Mouse (Mus musculus) forebrain, embryonic 15.5 days (tissue): ENCODE measurements around the gene Necab2. TPM values are rescaled to one million over a fixed set of nuclear protein-coding genes. Genes with fewer than 3 reads are reported as not detected.

Source experiments
- ATAC-seq: fragments of 200-750 bp; cut with Nextera tagmentation; replicated peaks from 2 replicates; pipeline ENCODE4 v1.8.0; 2017; ENCODE audit warnings: mild to moderate bottlenecking, moderate TSS enrichment, moderate library complexity
- H3K27ac ChIP-seq: fragments of 300-500 bp; sonication (generic); replicated peaks from 2 replicates; pipeline ENCODE4 v1.5.1; 2015; ENCODE audit warnings: mild to moderate bottlenecking, inconsistent platforms
- H3K27me3 ChIP-seq: fragments of 300-500 bp; sonication (generic); 2 replicates; pipeline ENCODE4 v1.6.1; 2015; ENCODE audit warnings: inconsistent platforms
- H3K36me3 ChIP-seq: fragments of 300-500 bp; sonication (generic); 2 replicates; pipeline ENCODE4 v1.6.1; 2015; ENCODE audit warnings: mild to moderate bottlenecking, inconsistent platforms
- H3K4me1 ChIP-seq: fragments of 300-500 bp; sonication (generic); 2 replicates; pipeline ENCODE4 v1.6.1; 2015; ENCODE audit warnings: inconsistent platforms
- H3K4me2 ChIP-seq: fragments of 300-500 bp; sonication (generic); replicated peaks from 2 replicates; pipeline ENCODE4 v1.6.1; 2015; ENCODE audit warnings: mild to moderate bottlenecking, inconsistent platforms
- H3K4me3 ChIP-seq: fragments of 300-500 bp; sonication (generic); 2 replicates; pipeline ENCODE4 v1.5.1; 2015; ENCODE audit warnings: mild to moderate bottlenecking, inconsistent platforms
- H3K9ac ChIP-seq: fragments of 300-500 bp; sonication (generic); replicated peaks from 2 replicates; pipeline ENCODE4 v1.6.1; 2015; ENCODE audit warnings: mild to moderate bottlenecking, inconsistent platforms
- H3K9me3 ChIP-seq: fragments of 300-500 bp; sonication (generic); 2 replicates; pipeline ENCODE4 v1.6.1; 2016; ENCODE audit warnings: inconsistent platforms
- WGBS: fragments of 180-500 bp; shearing (Covaris S2); methylation state at CpG from one replicate; pipeline ENCODE4 v1.1.7; 2015; ENCODE audit warnings: mixed read lengths; 5-methylcytosine and 5-hydroxymethylcytosine counted together
- polyA plus RNA-seq: library from polyadenylated mRNA; unstranded; fragments of >200 nt; fragmentation: Nextera tagmentation; extraction: Ambion mirVana; gene quantifications from 2 replicates; pipeline ENCODE4 v1.2.1, GENCODE M21; 2015

The Necab2 gene
- polyA plus RNA-seq, 1 experiment from 2014 or later = 15.7 TPM

GRCm38 (mm10) chr8:119463709-119464108, 17.2 kb downstream of the Necab2 start:
- Histone ChIP-seq H3K27me3 (peaks cover 7% of the 10 kb centered on the region; the same call in 1 of the 2 replicates), H3K4me2 (no peak overlapping the region), H3K4me3 (no peak overlapping the region), H3K9ac (no peak overlapping the region), H3K36me3 (no peaks in the 10 kb centered on the region), H3K27ac (no peak overlapping the region), H3K4me1 (peaks cover 54% of the 10 kb centered on the region), H3K9me3 (no peaks in the 10 kb centered on the region)
- 36% methylated on average over 7 of the region's 7 CpGs for WGBS
- no peak for ATAC-seq

GRCm38 (mm10) chr8:119466105-119466504, 19.6 kb downstream of the Necab2 start:
- peak; percentile 26; the same call in 1 of the 2 replicates for ATAC-seq
- WGBS = 2% methylated on average over 18 of the region's 18 CpGs
- H3K27ac ChIP-seq = 0 out of 2 replicates have a peak overlapping the region, but pooled peaks have one; percentile 0

GRCm38 (mm10) chr8:119466794-119467193, 20.3 kb downstream of the Necab2 start:
- 65% methylated on average over 10 of the region's 10 CpGs for WGBS
- 0 out of 2 replicates have a peak overlapping the region, but pooled peaks have one; percentile 0 for H3K27ac ChIP-seq
- H3K4me1 ChIP-seq = peaks cover 32% of the 10 kb centered on the region
- H3K27me3 ChIP-seq = peaks cover 7% of the 10 kb centered on the region; the same call in 1 of the 2 replicates
- ATAC-seq = no peak
- H3K4me3 ChIP-seq = no peak overlapping the region
- H3K36me3 ChIP-seq = no peaks in the 10 kb centered on the region
- H3K9me3 ChIP-seq = no peaks in the 10 kb centered on the region
- no peak overlapping the region for H3K9ac ChIP-seq
- H3K4me2 ChIP-seq = no peak overlapping the region

More at GRCm38 (mm10) chr8:119466105-119466504, 19.6 kb downstream of the Necab2 start:
- H3K36me3 ChIP-seq = no peaks in the 10 kb centered on the region
- H3K9ac ChIP-seq = no peak overlapping the region
- H3K27me3 ChIP-seq = peaks cover 7% of the 10 kb centered on the region; the same call in 1 of the 2 replicates
- no peaks in the 10 kb centered on the region for H3K9me3 ChIP-seq
- H3K4me1 ChIP-seq = peaks cover 39% of the 10 kb centered on the region
- H3K4me3 ChIP-seq = no peak overlapping the region
- peak overlapping the region; percentile 25 for H3K4me2 ChIP-seq

GRCm38 (mm10) chr8:119468091-119468490, 21.6 kb downstream of the Necab2 start:
- WGBS = 93% methylated on average over 8 of the region's 8 CpGs
- no peak overlapping the region for H3K4me3 ChIP-seq
- no peak for ATAC-seq
- peaks cover 31% of the 10 kb centered on the region for H3K4me1 ChIP-seq
- no peak overlapping the region for H3K9ac ChIP-seq
- H3K9me3 ChIP-seq = no peaks in the 10 kb centered on the region
- peaks cover 7% of the 10 kb centered on the region; the same call in 1 of the 2 replicates for H3K27me3 ChIP-seq
- H3K4me2 ChIP-seq = no peak overlapping the region
- H3K36me3 ChIP-seq = no peaks in the 10 kb centered on the region
- no peak overlapping the region for H3K27ac ChIP-seq

- ATAC-seq = no peak
- no peaks in the 10 kb centered on the region for H3K4me1 ChIP-seq
- H3K36me3 ChIP-seq = no peaks in the 10 kb centered on the region
- H3K4me2 ChIP-seq = no peak overlapping the region
- H3K27ac ChIP-seq = no peak overlapping the region
- no peaks in the 10 kb centered on the region for H3K9me3 ChIP-seq
- H3K4me3 ChIP-seq = no peak overlapping the region
- no peaks in the 10 kb centered on the region for H3K27me3 ChIP-seq
- WGBS = 35% methylated on average over 5 of the region's 5 CpGs
- no peak overlapping the region for H3K9ac ChIP-seq
Observed at GRCm38 (mm10) chr8:119478684-119479083, 32.2 kb downstream of the Necab2 start.

- 86% methylated on average over 11 of the region's 11 CpGs for WGBS
- H3K4me2 ChIP-seq = no peak overlapping the region
Observed at GRCm38 (mm10) chr8:119484145-119484896, 37.8 kb downstream of the Necab2 start.

GRCm38 (mm10) chr8:119487093-119487492, 40.6 kb downstream of the Necab2 start:
- no peak overlapping the region for H3K9ac ChIP-seq
- no peaks in the 10 kb centered on the region for H3K36me3 ChIP-seq
- H3K9me3 ChIP-seq = no peaks in the 10 kb centered on the region
- H3K4me2 ChIP-seq = no peak overlapping the region
- no peak for ATAC-seq
- WGBS = 78% methylated on average over 7 of the region's 7 CpGs
- H3K4me1 ChIP-seq = 0 out of 2 replicates have a peak, but pooled peaks cover 3% of the 10 kb centered on the region
- no peak overlapping the region for H3K27ac ChIP-seq
- H3K27me3 ChIP-seq = no peaks in the 10 kb centered on the region
- no peak overlapping the region for H3K4me3 ChIP-seq

More at GRCm38 (mm10) chr8:119484145-119484896, 37.8 kb downstream of the Necab2 start:
- no peak for ATAC-seq
- H3K27ac ChIP-seq = no peak overlapping the region
- no peaks in the 10 kb centered on the region for H3K4me1 ChIP-seq
- no peak overlapping the region for H3K4me3 ChIP-seq
- no peaks in the 10 kb centered on the region for H3K36me3 ChIP-seq
- no peaks in the 10 kb centered on the region for H3K9me3 ChIP-seq
- no peaks in the 10 kb centered on the region for H3K27me3 ChIP-seq
- H3K9ac ChIP-seq = no peak overlapping the region

- H3K4me2 ChIP-seq = no peak overlapping the region
- peaks cover 3% of the 10 kb centered on the region; the same call in 1 of the 2 replicates for H3K4me1 ChIP-seq
- no peak for ATAC-seq
- H3K36me3 ChIP-seq = no peaks in the 10 kb centered on the region
- no peaks in the 10 kb centered on the region for H3K9me3 ChIP-seq
- H3K4me3 ChIP-seq = no peak overlapping the region
- H3K27me3 ChIP-seq = no peaks in the 10 kb centered on the region
- H3K9ac ChIP-seq = no peak overlapping the region
- 33% methylated on average over 6 of the region's 6 CpGs for WGBS
- no peak overlapping the region for H3K27ac ChIP-seq
Observed at GRCm38 (mm10) chr8:119496848-119497247, 50.3 kb downstream of the Necab2 start.

GRCm38 (mm10) chr8:119499836-119500235, 53.3 kb downstream of the Necab2 start:
- 89% methylated on average over 2 of the region's 2 CpGs for WGBS
- peaks cover 12% of the 10 kb centered on the region; the same call in 1 of the 2 replicates for H3K4me1 ChIP-seq
- no peak overlapping the region for H3K4me2 ChIP-seq
- H3K27me3 ChIP-seq = no peaks in the 10 kb centered on the region
- H3K4me3 ChIP-seq = no peak overlapping the region
- H3K9me3 ChIP-seq = no peaks in the 10 kb centered on the region
- no peaks in the 10 kb centered on the region for H3K36me3 ChIP-seq
- no peak overlapping the region for H3K9ac ChIP-seq
- H3K27ac ChIP-seq = no peak overlapping the region
- no peak for ATAC-seq

- Histone ChIP-seq H3K9me3 (no peaks in the 10 kb centered on the region), H3K4me2 (no peak within 1 kb of the TSS), H3K27me3 (no peaks in the 10 kb centered on the region), H3K4me1 (peaks cover 12% of the 10 kb centered on the region; the same call in 1 of the 2 replicates), H3K27ac (no peak within 1 kb of the TSS), H3K9ac (no peak within 1 kb of the TSS), H3K4me3 (no peak within 1 kb of the TSS), H3K36me3 (no peaks in the 10 kb centered on the region)
- ATAC-seq = no peak
- 46% methylated on average over 5 of the region's 5 CpGs for WGBS
Observed at GRCm38 (mm10) chr8:119501598-119501997, 55.1 kb downstream of the Necab2 start, which contains the start of gene Slc38a8. Gene Slc38a8, minus strand, starts transcription at chr8:119501698.

- ATAC-seq = no peak
- H3K9me3 ChIP-seq = no peaks in the 10 kb centered on the region
- H3K9ac ChIP-seq = no peak overlapping the region
- H3K27me3 ChIP-seq = no peaks in the 10 kb centered on the region
- H3K4me3 ChIP-seq = no peak overlapping the region
- no peaks in the 10 kb centered on the region for H3K36me3 ChIP-seq
- no peak overlapping the region for H3K4me2 ChIP-seq
- H3K27ac ChIP-seq = no peak overlapping the region
- peaks cover 12% of the 10 kb centered on the region; the same call in 1 of the 2 replicates for H3K4me1 ChIP-seq
- WGBS = 62% methylated on average over 4 of the region's 4 CpGs
Observed at GRCm38 (mm10) chr8:119502111-119502510, 55.6 kb downstream of the Necab2 start.

GRCm38 (mm10) chr8:119503191-119503767, 56.8 kb downstream of the Necab2 start:
- Histone ChIP-seq H3K4me3 (no peak overlapping the region), H3K36me3 (peaks cover 8% of the 10 kb centered on the region), H3K27me3 (no peaks in the 10 kb centered on the region), H3K4me1 (peaks cover 9% of the 10 kb centered on the region; the same call in 1 of the 2 replicates), H3K4me2 (no peak overlapping the region), H3K9me3 (no peaks in the 10 kb centered on the region), H3K9ac (no peak overlapping the region), H3K27ac (no peak overlapping the region)
- WGBS = 7% methylated on average over 10 of the region's 10 CpGs
- ATAC-seq = peak; percentile 51
